11 mouse cellular contexts compared by ENCODE assay signal in the genomic region with DNA sequence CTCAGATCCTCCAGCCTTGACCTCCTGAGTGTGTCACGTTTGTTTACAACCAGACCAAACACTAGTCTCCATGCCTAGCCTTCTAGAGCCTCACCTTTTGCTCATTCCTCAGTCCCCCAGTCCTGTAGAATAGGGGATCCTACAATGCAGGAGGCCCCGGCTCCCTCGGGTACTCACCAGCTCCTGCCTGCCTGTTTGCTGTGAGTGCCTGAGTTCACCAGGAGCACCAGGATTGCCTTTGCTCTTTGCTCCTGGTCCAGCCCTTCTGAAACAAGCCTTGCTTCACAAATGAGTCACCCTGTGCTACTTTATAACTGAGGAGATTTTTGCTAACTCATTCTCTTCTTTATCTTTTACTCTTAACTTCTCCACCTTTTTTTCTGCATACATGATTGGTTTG. TPM values are rescaled to one million over a fixed set of nuclear protein-coding genes. Genes with fewer than 3 reads are reported as not detected.
DNase-seq lines count a peak whose midpoint lies in the region; ATAC-seq lines count a peak whose summit lies in the region.
"Had no signal": no experiment of that assay in that cellular context is flagged by ENCODE, and none has a peak within 500 bp of the region (broad histone marks: within the 10 kb centered on the region; RNA-seq: fewer than 3 reads in every experiment).

No protein-coding gene starts in this region.

- H3K4me1 ChIP-seq in liver, embryonic 15.5 days (replicated peaks): peaks cover 14% of the 10 kb centered on the region
- H3K4me1 ChIP-seq in midbrain, embryonic 13.5 days (replicated peaks): no peaks in the 10 kb centered on the region
- H3K4me1 ChIP-seq in embryonic facial prominence, embryonic 10.5 days: no peaks in the 10 kb centered on the region
- H3K4me1 ChIP-seq: hindbrain, embryonic 10.5 days; lung, embryonic 15.5 days had no signal

- no peaks in the 10 kb centered on the region for H3K9me3 ChIP-seq in liver, embryonic 15.5 days (replicated peaks)
- H3K9me3 ChIP-seq in midbrain, embryonic 13.5 days: no peaks in the 10 kb centered on the region
- H3K9me3 ChIP-seq in embryonic facial prominence, embryonic 10.5 days: no peaks in the 10 kb centered on the region
- H3K9me3 ChIP-seq: hindbrain, embryonic 10.5 days; lung, embryonic 15.5 days had no signal

- no peak overlapping the region for H3K9ac ChIP-seq in liver, embryonic 15.5 days
- H3K9ac ChIP-seq in midbrain, embryonic 13.5 days (replicated peaks): no peak overlapping the region
- H3K9ac ChIP-seq: lung, embryonic 15.5 days had no signal

- no peaks in the 10 kb centered on the region for H3K27me3 ChIP-seq in liver, embryonic 15.5 days
- no peaks in the 10 kb centered on the region for H3K27me3 ChIP-seq in midbrain, embryonic 13.5 days
- no peaks in the 10 kb centered on the region for H3K27me3 ChIP-seq in embryonic facial prominence, embryonic 10.5 days (replicated peaks; ENCODE audit: low read depth, poor library complexity, severe bottlenecking)
- H3K27me3 ChIP-seq: lung, embryonic 15.5 days had no signal

- ATAC-seq in liver, embryonic 15.5 days (ENCODE audit: insufficient read depth): 0 out of 2 replicates have a peak, but pooled peaks have one; percentile 35
- ATAC-seq in midbrain, embryonic 13.5 days: no peak

- H3K4me3 ChIP-seq in liver, embryonic 15.5 days (replicated peaks): no peak overlapping the region
- no peak overlapping the region for H3K4me3 ChIP-seq in midbrain, embryonic 13.5 days (replicated peaks)
- H3K4me3 ChIP-seq in embryonic facial prominence, embryonic 10.5 days: no peak overlapping the region
- H3K4me3 ChIP-seq: hindbrain, embryonic 10.5 days; lung, embryonic 15.5 days had no signal

- no peaks in the 10 kb centered on the region for H3K36me3 ChIP-seq in liver, embryonic 15.5 days (replicated peaks)
- no peaks in the 10 kb centered on the region for H3K36me3 ChIP-seq in midbrain, embryonic 13.5 days
- H3K36me3 ChIP-seq in embryonic facial prominence, embryonic 10.5 days (replicated peaks): no peaks in the 10 kb centered on the region
- H3K36me3 ChIP-seq: hindbrain, embryonic 10.5 days; lung, embryonic 15.5 days had no signal

- 55% methylated on average over 3 of the region's 3 CpGs for WGBS in liver, embryonic 15.5 days (ENCODE audit: insufficient replicate concordance)
- 75% methylated on average over 3 of the region's 3 CpGs for WGBS in midbrain, embryonic 13.5 days
- WGBS in embryonic facial prominence, embryonic 10.5 days: 74% methylated on average over 3 of the region's 3 CpGs

- H3K27ac ChIP-seq in liver, embryonic 15.5 days (replicated peaks): peak overlapping the region; percentile 73
- no peak overlapping the region for H3K27ac ChIP-seq in midbrain, embryonic 13.5 days
- no peak overlapping the region for H3K27ac ChIP-seq in embryonic facial prominence, embryonic 10.5 days (replicated peaks)
- H3K27ac ChIP-seq: hindbrain, embryonic 10.5 days; lung, embryonic 15.5 days had no signal

- DNase-seq in 416B (ENCODE audit: low read depth): peak; percentile 74
- DNase-seq in adrenal gland, adult 2 months: peak; percentile 78
- DNase-seq in kidney, adult 9 months: peak; percentile 85
- no peak for DNase-seq in natural killer cell, adult 2 months (ENCODE audit: low spot score in 2 of 2)
- DNase-seq in embryonic facial prominence, embryonic 10.5 days (ENCODE audit: low spot score): no peak
- DNase-seq: cerebellum, postnatal 25 days had no signal

- peak overlapping the region; percentile 23 for H3K4me2 ChIP-seq in liver, embryonic 15.5 days
- no peak overlapping the region for H3K4me2 ChIP-seq in midbrain, embryonic 13.5 days (replicated peaks)
- H3K4me2 ChIP-seq: lung, embryonic 15.5 days had no signal

RNA-seq across cellular contexts. Expression of a gene that starts 8.2 kb away (rescaled TPM):
- total RNA-seq in adrenal gland, adult 2 months (2021): 100 to 1,000 TPM; 124 to 126 TPM
- 11.9 and 14.8 TPM in 2 replicates for polyA plus RNA-seq in adrenal gland, adult 2 months (2012; rRNA removed)
- 13.7 and 14.6 TPM in 2 replicates for polyA plus RNA-seq in liver, embryonic 15.5 days (2015; fragmentation: Nextera tagmentation; extraction: Ambion mirVana)
- 9.9 and 10.2 TPM in 2 replicates for polyA plus RNA-seq in midbrain, embryonic 13.5 days (2015; fragmentation: Nextera tagmentation; extraction: Ambion mirVana)
- polyA plus RNA-seq in embryonic facial prominence, embryonic 10.5 days (2016; fragmentation: Nextera tagmentation; extraction: Ambion mirVana): 8.1 and 10.0 TPM in 2 replicates

RNA-seq across cellular contexts. Expression of a gene that starts 8.2 kb away (rescaled TPM):
- total RNA-seq in adrenal gland, adult 2 months (2021): 1 to 10 TPM; 2.7 to 3.4 TPM
- polyA plus RNA-seq in adrenal gland, adult 2 months (2012; rRNA removed): not detected in 2 replicates
- 0.21 and 0.26 TPM in 2 replicates for polyA plus RNA-seq in liver, embryonic 15.5 days (2015; fragmentation: Nextera tagmentation; extraction: Ambion mirVana)
- polyA plus RNA-seq in midbrain, embryonic 13.5 days (2015; fragmentation: Nextera tagmentation; extraction: Ambion mirVana): 2.5 and 4.5 TPM in 2 replicates
- 0.49 and 0.80 TPM in 2 replicates for polyA plus RNA-seq in embryonic facial prominence, embryonic 10.5 days (2016; fragmentation: Nextera tagmentation; extraction: Ambion mirVana)
- total RNA-seq: monocyte, adult 5-6 weeks had no signal

RNA-seq across cellular contexts. Expression of a gene that starts 16.3 kb away (rescaled TPM):
- total RNA-seq in adrenal gland, adult 2 months (2021): 10 to 100 TPM; 16.0 to 19.6 TPM
- 0.73 and 0.86 TPM in 2 replicates for polyA plus RNA-seq in adrenal gland, adult 2 months (2012; rRNA removed)
- polyA plus RNA-seq in liver, embryonic 15.5 days (2015; fragmentation: Nextera tagmentation; extraction: Ambion mirVana): 12.2 and 12.6 TPM in 2 replicates
- polyA plus RNA-seq in midbrain, embryonic 13.5 days (2015; fragmentation: Nextera tagmentation; extraction: Ambion mirVana): 27.0 and 27.1 TPM in 2 replicates
- polyA plus RNA-seq in embryonic facial prominence, embryonic 10.5 days (2016; fragmentation: Nextera tagmentation; extraction: Ambion mirVana): 23.3 and 24.6 TPM in 2 replicates

RNA-seq across cellular contexts. Expression of a gene that starts 39.0 kb away (rescaled TPM):
- 1 to 10 TPM; 2.0 to 2.3 TPM for total RNA-seq in adrenal gland, adult 2 months (2021)
- 0.87 and 0.99 TPM in 2 replicates for polyA plus RNA-seq in adrenal gland, adult 2 months (2012; rRNA removed)
- 1.0 and 1.4 TPM in 2 replicates for polyA plus RNA-seq in liver, embryonic 15.5 days (2015; fragmentation: Nextera tagmentation; extraction: Ambion mirVana)
- 17.7 and 20.6 TPM in 2 replicates for polyA plus RNA-seq in midbrain, embryonic 13.5 days (2015; fragmentation: Nextera tagmentation; extraction: Ambion mirVana)
- polyA plus RNA-seq in embryonic facial prominence, embryonic 10.5 days (2016; fragmentation: Nextera tagmentation; extraction: Ambion mirVana): 4.0 and 4.7 TPM in 2 replicates
- total RNA-seq: monocyte, adult 5-6 weeks had no signal

RNA-seq across cellular contexts. Expression of a gene that starts 39.2 kb away (rescaled TPM):
- total RNA-seq in adrenal gland, adult 2 months (2021): 10 to 100 TPM; 57.3 to 59.7 TPM
- polyA plus RNA-seq in adrenal gland, adult 2 months (2012; rRNA removed): 65.9 and 78.5 TPM in 2 replicates
- 24.7 and 25.5 TPM in 2 replicates for polyA plus RNA-seq in liver, embryonic 15.5 days (2015; fragmentation: Nextera tagmentation; extraction: Ambion mirVana)
- polyA plus RNA-seq in midbrain, embryonic 13.5 days (2015; fragmentation: Nextera tagmentation; extraction: Ambion mirVana): 42.6 and 45.0 TPM in 2 replicates
- 44.8 and 44.9 TPM in 2 replicates for polyA plus RNA-seq in embryonic facial prominence, embryonic 10.5 days (2016; fragmentation: Nextera tagmentation; extraction: Ambion mirVana)

Comparison
In these comparisons a context has a peak if more than half of its experiments do, and no peak if none do; other contexts are left out.
1. DNase-seq: peak in 416B (single experiment), adrenal gland, adult 2 months (single experiment) and kidney, adult 9 months (single experiment); none in natural killer cell, adult 2 months (0 of 2) and embryonic facial prominence, embryonic 10.5 days (single experiment).